ENCODE assay signal across 25 mouse cellular contexts in the genomic region with DNA sequence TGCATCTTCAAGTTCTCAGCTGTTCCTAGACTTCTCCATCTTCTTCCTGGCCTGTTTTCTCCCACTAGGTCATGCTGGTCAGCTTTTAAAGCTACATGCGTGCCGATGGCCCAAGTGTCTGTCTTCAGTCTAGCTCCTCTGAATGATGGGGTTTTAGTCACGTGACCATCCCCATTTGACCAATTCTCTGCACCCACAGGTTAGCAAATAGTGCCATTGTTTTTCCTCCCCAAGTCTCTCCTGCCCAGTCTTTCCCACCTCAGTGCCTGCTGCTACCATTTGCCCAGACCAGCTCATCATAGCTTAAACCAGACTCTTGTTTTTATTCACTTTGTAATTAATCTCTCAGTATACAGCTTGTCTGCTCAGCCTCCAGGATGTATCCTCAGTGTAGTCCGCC.
DNase-seq lines count a peak whose midpoint lies in the region; ATAC-seq and TF ChIP-seq lines count a peak whose summit lies in the region.
"Had no signal": no experiment of that assay in that cellular context is flagged by ENCODE, and none has a peak within 500 bp of the region (broad histone marks: within the 10 kb centered on the region; RNA-seq: fewer than 3 reads in every experiment).

No protein-coding gene starts in this region.

- DNase-seq in hindbrain, embryonic 10.5 days (ENCODE audit: low spot score), result no peak
- DNase-seq in hindbrain, embryonic 14.5 days (ENCODE audit: low spot score), result no peak
- no peak for DNase-seq in adrenal gland, postnatal 4 days (ENCODE audit: low spot score in 2 of 2)
- DNase-seq in right cerebral cortex, postnatal 36 days (ENCODE audit: low spot score in 2 of 2), result no peak
- DNase-seq: adrenal gland, adult 8-10 months; B cell, adult 2 months; cerebellum, adult 9-10 months; gastrocnemius, postnatal 10 days; kidney, adult 9 months; kidney, postnatal 14 days; liver; lung, postnatal 36 days; thymus, adult 18-20 months; thymus, postnatal 36 days had no signal

- H3K36me3 ChIP-seq in hindbrain, embryonic 10.5 days, result no peaks in the 10 kb centered on the region
- H3K36me3 ChIP-seq in hindbrain, embryonic 14.5 days (replicated peaks; ENCODE audit: control insufficient read depth, insufficient read depth), result no peaks in the 10 kb centered on the region
- H3K36me3 ChIP-seq in C2C12 (ENCODE audit: control insufficient read depth, insufficient read depth), result no peaks in the 10 kb centered on the region
- no peaks in the 10 kb centered on the region for H3K36me3 ChIP-seq in hindbrain, embryonic 16.5 days (ENCODE audit: control insufficient read depth, insufficient read depth, low read length)
- no peaks in the 10 kb centered on the region for H3K36me3 ChIP-seq in midbrain, embryonic 15.5 days (replicated peaks)
- H3K36me3 ChIP-seq: heart, embryonic 10.5 days; liver, embryonic 15.5 days; lung, embryonic 15.5 days; neural tube, embryonic 13.5 days had no signal

- no peaks in the 10 kb centered on the region for H3K9me3 ChIP-seq in hindbrain, embryonic 10.5 days
- no peaks in the 10 kb centered on the region for H3K9me3 ChIP-seq in hindbrain, embryonic 14.5 days (ENCODE audit: control insufficient read depth, low read length)
- no peaks in the 10 kb centered on the region for H3K9me3 ChIP-seq in hindbrain, embryonic 16.5 days (ENCODE audit: control insufficient read depth, low read length)
- no peaks in the 10 kb centered on the region for H3K9me3 ChIP-seq in midbrain, embryonic 15.5 days
- H3K9me3 ChIP-seq: heart, embryonic 10.5 days; liver, embryonic 15.5 days; lung, embryonic 15.5 days; megakaryocyte, embryonic 14.5 days; neural tube, embryonic 13.5 days had no signal

- no peak for ATAC-seq in hindbrain, embryonic 14.5 days (ENCODE audit: low FRiP score)
- no peak for ATAC-seq in hindbrain, embryonic 16.5 days
- ATAC-seq in midbrain, embryonic 15.5 days (replicated peaks), result no peak
- ATAC-seq: activated CD4-positive, CD25-positive, alpha-beta regulatory T cell, adult 4 months; intestine, embryonic 16.5 days had no signal

- H3K79me3 ChIP-seq in C2C12 (ENCODE audit: low read depth), result no peaks in the 10 kb centered on the region

- WGBS in hindbrain, embryonic 10.5 days, result 80% methylated on average over 4 of the region's 4 CpGs
- 71% methylated on average over 4 of the region's 4 CpGs for WGBS in hindbrain, embryonic 14.5 days
- 79% methylated on average over 4 of the region's 4 CpGs for WGBS in hindbrain, embryonic 16.5 days
- WGBS in midbrain, embryonic 15.5 days, result 84% methylated on average over 4 of the region's 4 CpGs

- H3K27ac ChIP-seq in hindbrain, embryonic 10.5 days, result peak overlapping the region; percentile 60; the same call in 1 of the 2 replicates
- no peak overlapping the region for H3K27ac ChIP-seq in hindbrain, embryonic 14.5 days
- 0 out of 2 replicates have a peak overlapping the region, but pooled peaks have one; percentile 23 for H3K27ac ChIP-seq in hindbrain, embryonic 16.5 days (ENCODE audit: low read depth, low read length)
- peak overlapping the region; percentile 80; the same call in 1 of the 2 replicates for H3K27ac ChIP-seq in midbrain, embryonic 15.5 days
- H3K27ac ChIP-seq: heart, embryonic 10.5 days; liver, embryonic 15.5 days; lung, embryonic 15.5 days; neural tube, embryonic 13.5 days had no signal

- H3K4me3 ChIP-seq in hindbrain, embryonic 10.5 days, result no peak overlapping the region
- H3K4me3 ChIP-seq in hindbrain, embryonic 14.5 days (replicated peaks; ENCODE audit: low read length), result no peak overlapping the region
- no peak overlapping the region for H3K4me3 ChIP-seq in C2C12 (ENCODE audit: insufficient read depth, poor library complexity, severe bottlenecking)
- H3K4me3 ChIP-seq in hindbrain, embryonic 16.5 days (ENCODE audit: low read length), result no peak overlapping the region
- H3K4me3 ChIP-seq in midbrain, embryonic 15.5 days, result no peak overlapping the region
- H3K4me3 ChIP-seq: heart, embryonic 10.5 days; layer of hippocampus, adult 2 months; liver, embryonic 15.5 days; lung, embryonic 15.5 days; megakaryocyte, embryonic 14.5 days; neural tube, embryonic 13.5 days had no signal

- H3ac ChIP-seq in C2C12 (ENCODE audit: control insufficient read depth, insufficient read length, low read depth), result no peak overlapping the region

- no peaks in the 10 kb centered on the region for H3K79me2 ChIP-seq in C2C12 (ENCODE audit: control insufficient read depth, insufficient read depth)

- H3K27me3 ChIP-seq in hindbrain, embryonic 10.5 days (ENCODE audit: insufficient read depth, poor library complexity, severe bottlenecking), result no peaks in the 10 kb centered on the region
- H3K27me3 ChIP-seq in hindbrain, embryonic 14.5 days (ENCODE audit: control insufficient read depth, insufficient read depth, low read length), result no peaks in the 10 kb centered on the region
- H3K27me3 ChIP-seq in C2C12 (ENCODE audit: control insufficient read depth, insufficient read depth, insufficient read length), result no peaks in the 10 kb centered on the region
- no peaks in the 10 kb centered on the region for H3K27me3 ChIP-seq in hindbrain, embryonic 16.5 days (replicated peaks; ENCODE audit: control insufficient read depth, insufficient read depth, low read length)
- H3K27me3 ChIP-seq in midbrain, embryonic 15.5 days (replicated peaks), result no peaks in the 10 kb centered on the region
- H3K27me3 ChIP-seq: liver, embryonic 15.5 days; lung, embryonic 15.5 days; neural tube, embryonic 13.5 days had no signal

- peaks cover 27% of the 10 kb centered on the region for H3K4me1 ChIP-seq in hindbrain, embryonic 10.5 days (replicated peaks)
- peaks cover 19% of the 10 kb centered on the region for H3K4me1 ChIP-seq in hindbrain, embryonic 14.5 days (replicated peaks; ENCODE audit: control insufficient read depth, insufficient read depth, low read length)
- H3K4me1 ChIP-seq in hindbrain, embryonic 16.5 days (ENCODE audit: control insufficient read depth, insufficient read depth, low read depth, low read length), result peaks cover 18% of the 10 kb centered on the region
- H3K4me1 ChIP-seq in midbrain, embryonic 15.5 days, result peaks cover 36% of the 10 kb centered on the region
- H3K4me1 ChIP-seq: liver, embryonic 15.5 days; lung, embryonic 15.5 days had no signal

- no peak for TF ChIP-seq CTCF in C2C12 (IDR thresholded peaks at IDR 0.05; ENCODE audit: control insufficient read depth, insufficient read depth, insufficient read length)

- H3K9ac ChIP-seq in hindbrain, embryonic 14.5 days, result no peak overlapping the region
- H3K9ac ChIP-seq in hindbrain, embryonic 16.5 days (ENCODE audit: low read depth, low read length), result no peak overlapping the region
- H3K9ac ChIP-seq in midbrain, embryonic 15.5 days, result no peak overlapping the region
- H3K9ac ChIP-seq: liver, embryonic 15.5 days; lung, embryonic 15.5 days; neural tube, embryonic 13.5 days had no signal

- no peak overlapping the region for H3K4me2 ChIP-seq in hindbrain, embryonic 14.5 days (replicated peaks)
- no peak overlapping the region for H3K4me2 ChIP-seq in hindbrain, embryonic 16.5 days (ENCODE audit: low read length)
- no peak overlapping the region for H3K4me2 ChIP-seq in midbrain, embryonic 15.5 days
- H3K4me2 ChIP-seq: liver, embryonic 15.5 days; lung, embryonic 15.5 days; neural tube, embryonic 13.5 days had no signal

TF ChIP-seq in C2C12, 6 proteins besides CTCF, POLR2A, EP300 and RAD21:
- TF ChIP-seq FOSL1 (IDR thresholded peaks at IDR 0.05; ENCODE audit: insufficient read depth, low read length, poor library complexity, severe bottlenecking) (no peak), USF1 (IDR thresholded peaks at IDR 0.05; ENCODE audit: low read depth) (peak; percentile 69)
TF ChIP-seq in C2C12: peak in this region for 1.
